Mouse (Mus musculus) neural tube, embryonic 14.5 days (tissue): ENCODE results near the gene Prelid3b. TPM values are rescaled to one million over a fixed set of nuclear protein-coding genes. Genes with fewer than 3 reads are reported as not detected.
A peak's percentile ranks its signal among the peaks of the same experiment; 100 is the strongest.

Source experiments
- ATAC-seq: fragments of 200-750 bp; cut with Nextera tagmentation; 2 replicates; pipeline ENCODE4 v1.8.0; 2017; ENCODE audit warnings: low read depth, mild to moderate bottlenecking, moderate TSS enrichment, moderate library complexity
- H3K27ac ChIP-seq: fragments of 300-500 bp; sonication (generic); 2 replicates; pipeline ENCODE4 v1.5.1; 2014; ENCODE audit warnings: low read depth, mild to moderate bottlenecking, control low read depth, low read length, moderate library complexity, mixed read lengths
- H3K27me3 ChIP-seq: fragments of 300-500 bp; sonication (generic); 2 replicates; pipeline ENCODE4 v1.6.1; 2014; ENCODE audit warnings: low read length; ENCODE audit not compliant: control insufficient read depth, insufficient read depth
- H3K36me3 ChIP-seq: fragments of 300-500 bp; sonication (generic); 2 replicates; pipeline ENCODE4 v1.6.1; 2014; ENCODE audit warnings: low read length, mixed read lengths; ENCODE audit not compliant: control insufficient read depth, insufficient read depth
- H3K4me1 ChIP-seq: fragments of 300-500 bp; sonication (generic); 2 replicates; pipeline ENCODE4 v1.6.1; 2014; ENCODE audit warnings: low read length; ENCODE audit not compliant: control insufficient read depth, insufficient read depth
- H3K4me2 ChIP-seq: fragments of 300-500 bp; sonication (generic); 2 replicates; pipeline ENCODE4 v1.6.1; 2014; ENCODE audit warnings: mild to moderate bottlenecking, low read depth, low read length, control low read depth
- H3K4me3 ChIP-seq: fragments of 300-500 bp; sonication (generic); 2 replicates; pipeline ENCODE4 v1.5.1; 2014; ENCODE audit warnings: low read depth, low read length, control low read depth, mixed read lengths
- H3K9ac ChIP-seq: fragments of 300-500 bp; sonication (generic); replicated peaks from 2 replicates; pipeline ENCODE4 v1.6.1; 2014; ENCODE audit warnings: low read depth, mild to moderate bottlenecking, control low read depth, low read length, mixed read lengths
- H3K9me3 ChIP-seq: fragments of 300-500 bp; sonication (generic); 2 replicates; pipeline ENCODE4 v1.6.1; 2016; ENCODE audit warnings: low read length; ENCODE audit not compliant: control insufficient read depth
- WGBS: fragments of 180-500 bp; shearing (Covaris S2); extraction: QIAGEN DNeasy Blood & Tissue Kit; methylation state at CpG from one replicate; pipeline ENCODE4 v1.1.7; 2014; 5-methylcytosine and 5-hydroxymethylcytosine counted together
- polyA plus RNA-seq: library from polyadenylated mRNA; unstranded; fragments of >200 nt; fragmentation: Nextera tagmentation; extraction: Ambion mirVana; gene quantifications from 2 replicates; pipeline ENCODE4 v1.2.1, GENCODE M21; 2014

The Prelid3b gene
- polyA plus RNA-seq, 1 experiment from 2014 or later, result 112 TPM

GRCm38 (mm10) chr2:174502321-174502720, 29.4 kb upstream of the Prelid3b start:
- WGBS, result 47% methylated on average over 5 of the region's 5 CpGs
- Histone ChIP-seq H3K9me3 (no peaks in the 10 kb centered on the region), H3K27me3 (no peaks in the 10 kb centered on the region), H3K36me3 (no peaks in the 10 kb centered on the region), H3K4me3 (no peak overlapping the region), H3K27ac (no peak overlapping the region), H3K9ac (no peak overlapping the region), H3K4me2 (no peak overlapping the region), H3K4me1 (no peaks in the 10 kb centered on the region)
- no peak for ATAC-seq

- H3K27me3 ChIP-seq, result no peaks in the 10 kb centered on the region
- no peak overlapping the region for H3K9ac ChIP-seq
- H3K4me3 ChIP-seq, result no peak overlapping the region
- ATAC-seq, result no peak; the same call in 1 of the 2 replicates
- no peak overlapping the region for H3K4me2 ChIP-seq
- no peak overlapping the region for H3K27ac ChIP-seq
- H3K4me1 ChIP-seq, result no peaks in the 10 kb centered on the region
- 74% methylated on average over 8 of the region's 8 CpGs for WGBS
- H3K9me3 ChIP-seq, result no peaks in the 10 kb centered on the region
- no peaks in the 10 kb centered on the region for H3K36me3 ChIP-seq
Measured at GRCm38 (mm10) chr2:174501517-174501916, 28.6 kb upstream of the Prelid3b start.

GRCm38 (mm10) chr2:174500814-174501503, 28.1 kb upstream of the Prelid3b start:
- no peaks in the 10 kb centered on the region for H3K27me3 ChIP-seq
- H3K9ac ChIP-seq, result no peak overlapping the region
- H3K27ac ChIP-seq, result no peak overlapping the region
- H3K4me3 ChIP-seq, result no peak overlapping the region
- H3K36me3 ChIP-seq, result no peaks in the 10 kb centered on the region
- no peaks in the 10 kb centered on the region for H3K4me1 ChIP-seq
- no peaks in the 10 kb centered on the region for H3K9me3 ChIP-seq
- 64% methylated on average over 14 of the region's 14 CpGs for WGBS
- no peak overlapping the region for H3K4me2 ChIP-seq
- peak; percentile 80 for ATAC-seq

- Histone ChIP-seq H3K9ac (no peak overlapping the region), H3K4me3 (no peak overlapping the region), H3K4me1 (no peaks in the 10 kb centered on the region), H3K9me3 (no peaks in the 10 kb centered on the region), H3K27me3 (no peaks in the 10 kb centered on the region), H3K36me3 (no peaks in the 10 kb centered on the region), H3K4me2 (no peak overlapping the region), H3K27ac (no peak overlapping the region)
- ATAC-seq, result no peak
- 74% methylated on average over 2 of the region's 2 CpGs for WGBS
Measured at GRCm38 (mm10) chr2:174492858-174493257, 20.0 kb upstream of the Prelid3b start.

- WGBS, result 89% methylated on average over 5 of the region's 5 CpGs
- no peak overlapping the region for H3K4me3 ChIP-seq
- H3K27me3 ChIP-seq, result no peaks in the 10 kb centered on the region
- no peaks in the 10 kb centered on the region for H3K4me1 ChIP-seq
- no peak overlapping the region for H3K4me2 ChIP-seq
- H3K9ac ChIP-seq, result no peak overlapping the region
- no peak for ATAC-seq
- no peaks in the 10 kb centered on the region for H3K9me3 ChIP-seq
- H3K27ac ChIP-seq, result no peak overlapping the region
- H3K36me3 ChIP-seq, result no peaks in the 10 kb centered on the region
Measured at GRCm38 (mm10) chr2:174487005-174487404, 14.1 kb upstream of the Prelid3b start.

GRCm38 (mm10) chr2:174478746-174479145, 5.9 kb upstream of the Prelid3b start:
- H3K4me2 ChIP-seq, result no peak overlapping the region
- H3K27me3 ChIP-seq, result no peaks in the 10 kb centered on the region
- no peak overlapping the region for H3K9ac ChIP-seq
- H3K36me3 ChIP-seq, result no peaks in the 10 kb centered on the region
- WGBS, result 74% methylated on average over 5 of the region's 5 CpGs
- H3K27ac ChIP-seq, result no peak overlapping the region
- H3K9me3 ChIP-seq, result no peaks in the 10 kb centered on the region
- no peaks in the 10 kb centered on the region for H3K4me1 ChIP-seq
- H3K4me3 ChIP-seq, result no peak overlapping the region
- no peak for ATAC-seq

- no peaks in the 10 kb centered on the region for H3K36me3 ChIP-seq
Measured at GRCm38 (mm10) chr2:174477543-174478319, 4.8 kb upstream of the Prelid3b start.

GRCm38 (mm10) chr2:174473550-174473927, 658 bp upstream of the Prelid3b start:
- no peak overlapping the region for H3K9ac ChIP-seq
- no peak overlapping the region for H3K27ac ChIP-seq
- no peaks in the 10 kb centered on the region for H3K27me3 ChIP-seq
- H3K4me3 ChIP-seq, result peak overlapping the region; percentile 66
- WGBS, result 88% methylated on average over 5 of the region's 5 CpGs
- no peak for ATAC-seq
- 0 out of 2 replicates have a peak, but pooled peaks cover 2% of the 10 kb centered on the region for H3K36me3 ChIP-seq
- no peaks in the 10 kb centered on the region for H3K4me1 ChIP-seq
- H3K9me3 ChIP-seq, result no peaks in the 10 kb centered on the region
- H3K4me2 ChIP-seq, result peak overlapping the region; percentile 68

More at GRCm38 (mm10) chr2:174477543-174478319, 4.8 kb upstream of the Prelid3b start:
- Histone ChIP-seq H3K4me2 (no peak overlapping the region), H3K4me3 (no peak overlapping the region), H3K9me3 (no peaks in the 10 kb centered on the region), H3K4me1 (no peaks in the 10 kb centered on the region), H3K27me3 (no peaks in the 10 kb centered on the region), H3K27ac (no peak overlapping the region), H3K9ac (no peak overlapping the region)
- no peak for ATAC-seq
- WGBS, result 77% methylated on average over 3 of the region's 3 CpGs

GRCm38 (mm10) chr2:174472407-174472806, 474 bp downstream of the Prelid3b start:
- H3K9me3 ChIP-seq, result no peaks in the 10 kb centered on the region
- WGBS, result 8% methylated on average over 30 of the region's 30 CpGs
- peak overlapping the region; percentile 68 for H3K4me2 ChIP-seq
- no peak overlapping the region for H3K27ac ChIP-seq
- H3K4me1 ChIP-seq, result no peaks in the 10 kb centered on the region
- peaks cover 4% of the 10 kb centered on the region; the same call in 1 of the 2 replicates for H3K36me3 ChIP-seq
- peak overlapping the region; percentile 66 for H3K4me3 ChIP-seq
- peak overlapping the region; percentile 62 for H3K9ac ChIP-seq
- ATAC-seq, result peak; percentile 62; the same call in 1 of the 2 replicates
- H3K27me3 ChIP-seq, result no peaks in the 10 kb centered on the region
